Mouse (Mus musculus): Measurements from ENCODE around the gene Cox8b. TPM values are rescaled to one million over a fixed set of nuclear protein-coding genes. Genes with fewer than 3 reads are reported as not detected.

Cox8b gene
- 159 and 231 TPM in 2 replicates for polyA plus RNA-seq (2012; rRNA removed)

DNA sequence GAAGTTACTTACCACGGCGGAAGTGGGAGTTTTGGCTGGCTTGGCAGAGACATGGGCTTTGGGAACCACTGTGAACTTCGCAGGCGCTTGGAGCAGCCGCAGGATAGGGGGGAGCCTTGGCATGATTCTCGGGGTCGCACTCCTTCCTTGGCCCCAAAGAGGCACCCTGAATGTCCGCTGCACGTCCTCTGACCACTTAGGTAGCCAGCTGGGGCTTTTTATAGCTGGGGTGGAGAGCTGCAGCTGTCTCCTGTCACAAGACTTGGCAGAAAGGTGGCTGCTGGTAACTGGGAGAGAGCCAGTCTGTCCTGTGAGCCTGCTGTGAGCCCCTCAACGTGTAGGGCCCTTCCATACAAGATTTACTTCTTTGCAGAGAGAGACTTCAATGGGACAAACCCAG is at the start of gene Cox8b:
TSS of gene Cox8b (minus strand) at position 227 of the 400 bp plus-strand sequence.
- H3K27me3 ChIP-seq (ENCODE audit: control insufficient read depth, insufficient read depth, low read length) = no peaks in the 10 kb centered on the region
- H3K4me3 ChIP-seq (ENCODE audit: control insufficient read depth, insufficient read depth, low read length) = no peak within 1 kb of the TSS
- peaks cover 12% of the 10 kb centered on the region for H3K36me3 ChIP-seq (ENCODE audit: control insufficient read depth, insufficient read depth, low read length)
- 83% methylated on average over 10 of the region's 10 CpGs for WGBS
- no peak for DNase-seq
- no peak within 1 kb of the TSS for H3K27ac ChIP-seq (ENCODE audit: control insufficient read depth, insufficient read depth, low read length)
- no peaks in the 10 kb centered on the region for H3K4me1 ChIP-seq (replicated peaks; ENCODE audit: control insufficient read depth, insufficient read depth, low read length)
- TF ChIP-seq CTCF (IDR thresholded peaks at IDR 0.05; ENCODE audit: borderline replicate concordance, control insufficient read depth, extremely low read depth, insufficient read depth, low read length, poor library complexity) (no peak), POLR2A (IDR thresholded peaks at IDR 0.05; ENCODE audit: control insufficient read depth, extremely low read depth, insufficient read depth, low read length, poor library complexity) (no peak)

DNA sequence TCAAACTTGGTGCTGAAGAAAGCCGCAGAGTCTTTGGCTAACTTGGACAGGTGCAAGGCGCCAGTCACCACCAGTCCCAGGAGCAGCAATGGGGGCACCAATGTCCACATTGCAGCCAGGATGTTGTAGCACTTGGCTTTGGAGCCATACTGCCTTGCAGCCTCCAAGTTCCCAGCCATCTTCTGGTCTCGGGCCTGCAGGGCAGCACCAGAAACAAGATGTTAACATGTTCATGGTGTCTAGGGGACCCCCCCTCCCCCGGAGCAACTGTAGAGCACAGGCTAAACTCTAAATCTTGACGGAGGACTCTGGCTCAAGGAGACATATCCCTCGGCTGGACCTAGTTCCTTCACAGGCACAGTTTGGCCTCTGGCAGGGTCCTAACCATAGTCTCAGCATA is 49.0 kb upstream of the Cox8b start:
- WGBS = 96% methylated on average over 6 of the region's 6 CpGs
- DNase-seq = no peak
- Histone ChIP-seq H3K27ac (ENCODE audit: control insufficient read depth, insufficient read depth, low read length) (no peak overlapping the region), H3K4me3 (ENCODE audit: control insufficient read depth, insufficient read depth, low read length) (no peak overlapping the region), H3K27me3 (ENCODE audit: control insufficient read depth, insufficient read depth, low read length) (no peaks in the 10 kb centered on the region), H3K36me3 (ENCODE audit: control insufficient read depth, insufficient read depth, low read length) (no peaks in the 10 kb centered on the region), H3K4me1 (replicated peaks; ENCODE audit: control insufficient read depth, insufficient read depth, low read length) (peaks cover 24% of the 10 kb centered on the region)
- TF ChIP-seq POLR2A (IDR thresholded peaks at IDR 0.05; ENCODE audit: control insufficient read depth, extremely low read depth, insufficient read depth, low read length, poor library complexity) (no peak), CTCF (IDR thresholded peaks at IDR 0.05; ENCODE audit: borderline replicate concordance, control insufficient read depth, extremely low read depth, insufficient read depth, low read length, poor library complexity) (no peak)

GRCm38 (mm10) chr7:140948161-140948560 is 47.9 kb upstream of the Cox8b start:
- no peaks in the 10 kb centered on the region for H3K36me3 ChIP-seq (ENCODE audit: control insufficient read depth, insufficient read depth, low read length)
- TF ChIP-seq CTCF (IDR thresholded peaks at IDR 0.05; ENCODE audit: borderline replicate concordance, control insufficient read depth, extremely low read depth, insufficient read depth, low read length, poor library complexity) = no peak
- TF ChIP-seq POLR2A (IDR thresholded peaks at IDR 0.05; ENCODE audit: control insufficient read depth, extremely low read depth, insufficient read depth, low read length, poor library complexity) = no peak

GRCm38 (mm10) chr7:140946980-140947379 is 46.7 kb upstream of the Cox8b start:
- H3K4me1 ChIP-seq (replicated peaks; ENCODE audit: control insufficient read depth, insufficient read depth, low read length) = peaks cover 31% of the 10 kb centered on the region
- DNase-seq = no peak
- no peak for TF ChIP-seq POLR2A (IDR thresholded peaks at IDR 0.05; ENCODE audit: control insufficient read depth, extremely low read depth, insufficient read depth, low read length, poor library complexity)
- no peak for TF ChIP-seq CTCF (IDR thresholded peaks at IDR 0.05; ENCODE audit: borderline replicate concordance, control insufficient read depth, extremely low read depth, insufficient read depth, low read length, poor library complexity)
- WGBS = 9% methylated on average over 7 of the region's 7 CpGs
- H3K27ac ChIP-seq (ENCODE audit: control insufficient read depth, insufficient read depth, low read length) = no peak overlapping the region
- no peak overlapping the region for H3K4me3 ChIP-seq (ENCODE audit: control insufficient read depth, insufficient read depth, low read length)
- no peaks in the 10 kb centered on the region for H3K27me3 ChIP-seq (ENCODE audit: control insufficient read depth, insufficient read depth, low read length)
- no peaks in the 10 kb centered on the region for H3K36me3 ChIP-seq (ENCODE audit: control insufficient read depth, insufficient read depth, low read length)

More at GRCm38 (mm10) chr7:140948161-140948560, 47.9 kb upstream of the Cox8b start:
- Histone ChIP-seq H3K4me3 (ENCODE audit: control insufficient read depth, insufficient read depth, low read length) (no peak overlapping the region), H3K4me1 (replicated peaks; ENCODE audit: control insufficient read depth, insufficient read depth, low read length) (peaks cover 21% of the 10 kb centered on the region), H3K27ac (ENCODE audit: control insufficient read depth, insufficient read depth, low read length) (no peak overlapping the region), H3K27me3 (ENCODE audit: control insufficient read depth, insufficient read depth, low read length) (no peaks in the 10 kb centered on the region)
- 88% methylated on average over 8 of the region's 8 CpGs for WGBS
- DNase-seq = no peak

GRCm38 (mm10) chr7:140946311-140946710 is 46.1 kb upstream of the Cox8b start:
- H3K4me3 ChIP-seq (ENCODE audit: control insufficient read depth, insufficient read depth, low read length) = no peak overlapping the region
- 91% methylated on average over 10 of the region's 10 CpGs for WGBS
- no peaks in the 10 kb centered on the region for H3K27me3 ChIP-seq (ENCODE audit: control insufficient read depth, insufficient read depth, low read length)
- H3K27ac ChIP-seq (ENCODE audit: control insufficient read depth, insufficient read depth, low read length) = no peak overlapping the region
- TF ChIP-seq CTCF (IDR thresholded peaks at IDR 0.05; ENCODE audit: borderline replicate concordance, control insufficient read depth, extremely low read depth, insufficient read depth, low read length, poor library complexity) (no peak), POLR2A (IDR thresholded peaks at IDR 0.05; ENCODE audit: control insufficient read depth, extremely low read depth, insufficient read depth, low read length, poor library complexity) (no peak)
- no peak for DNase-seq
- no peaks in the 10 kb centered on the region for H3K36me3 ChIP-seq (ENCODE audit: control insufficient read depth, insufficient read depth, low read length)
- peaks cover 33% of the 10 kb centered on the region for H3K4me1 ChIP-seq (replicated peaks; ENCODE audit: control insufficient read depth, insufficient read depth, low read length)

DNA sequence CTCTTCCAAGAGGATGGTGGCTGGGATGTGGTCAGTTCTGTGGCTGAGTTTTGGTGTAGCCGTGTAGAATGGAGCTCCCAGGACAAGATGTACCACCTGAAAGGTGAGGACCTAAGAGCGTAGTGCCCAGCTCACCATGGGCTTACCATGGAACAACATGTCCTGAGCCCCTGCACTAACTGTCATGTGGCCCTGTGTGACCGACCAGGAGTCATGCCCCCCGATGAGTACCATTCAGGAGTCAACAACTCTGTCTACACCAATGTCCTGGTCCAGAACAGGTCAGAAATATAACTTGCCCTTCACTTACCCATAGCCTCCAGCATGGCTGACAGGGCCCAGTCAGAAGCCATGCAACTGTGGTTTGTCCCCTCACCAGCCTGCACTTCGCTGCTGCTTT is 45.0 kb upstream of the Cox8b start:
- 97% methylated on average over 5 of the region's 5 CpGs for WGBS
- Histone ChIP-seq H3K4me1 (replicated peaks; ENCODE audit: control insufficient read depth, insufficient read depth, low read length) (peaks cover 33% of the 10 kb centered on the region), H3K27me3 (ENCODE audit: control insufficient read depth, insufficient read depth, low read length) (no peaks in the 10 kb centered on the region), H3K36me3 (ENCODE audit: control insufficient read depth, insufficient read depth, low read length) (no peaks in the 10 kb centered on the region), H3K4me3 (ENCODE audit: control insufficient read depth, insufficient read depth, low read length) (no peak overlapping the region), H3K27ac (ENCODE audit: control insufficient read depth, insufficient read depth, low read length) (no peak overlapping the region)
- no peak for DNase-seq
- TF ChIP-seq CTCF (IDR thresholded peaks at IDR 0.05; ENCODE audit: borderline replicate concordance, control insufficient read depth, extremely low read depth, insufficient read depth, low read length, poor library complexity) (no peak), POLR2A (IDR thresholded peaks at IDR 0.05; ENCODE audit: control insufficient read depth, extremely low read depth, insufficient read depth, low read length, poor library complexity) (no peak)

DNA sequence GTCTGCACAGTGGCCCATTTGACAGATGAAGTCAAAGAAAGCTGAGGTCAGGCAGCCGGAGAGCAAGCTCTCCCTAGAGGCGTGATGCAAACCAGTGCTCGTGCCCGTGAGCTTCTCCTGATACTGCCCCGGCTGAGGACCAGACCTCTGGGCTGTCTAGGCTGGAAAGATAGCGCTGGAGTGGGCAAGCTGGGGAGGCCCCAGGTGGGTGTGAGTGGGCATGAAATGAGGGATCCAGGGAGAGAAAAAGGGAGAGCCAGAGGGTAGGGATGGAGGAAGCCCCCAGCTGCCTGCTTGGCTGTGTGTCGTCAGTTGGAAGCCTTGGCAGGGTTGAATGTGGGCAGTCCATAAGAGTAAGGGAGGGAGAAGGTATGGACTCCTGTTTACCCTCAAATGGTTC is 44.0 kb upstream of the Cox8b start:
- TF ChIP-seq CTCF (IDR thresholded peaks at IDR 0.05; ENCODE audit: borderline replicate concordance, control insufficient read depth, extremely low read depth, insufficient read depth, low read length, poor library complexity) (no peak), POLR2A (IDR thresholded peaks at IDR 0.05; ENCODE audit: control insufficient read depth, extremely low read depth, insufficient read depth, low read length, poor library complexity) (no peak)
- Histone ChIP-seq H3K27me3 (ENCODE audit: control insufficient read depth, insufficient read depth, low read length) (no peaks in the 10 kb centered on the region), H3K36me3 (ENCODE audit: control insufficient read depth, insufficient read depth, low read length) (no peaks in the 10 kb centered on the region), H3K4me3 (ENCODE audit: control insufficient read depth, insufficient read depth, low read length) (no peak overlapping the region), H3K4me1 (replicated peaks; ENCODE audit: control insufficient read depth, insufficient read depth, low read length) (peaks cover 33% of the 10 kb centered on the region), H3K27ac (ENCODE audit: control insufficient read depth, insufficient read depth, low read length) (no peak overlapping the region)
- DNase-seq = no peak
- 94% methylated on average over 7 of the region's 7 CpGs for WGBS

Data from thymus, adult 2 months (tissue).